Comparison of ENCODE assay signal across 9 mouse cellular contexts in genomic region chr15:27778256-27778655, GRCm38 (mm10).
DNase-seq lines count a peak whose midpoint lies in the region; ATAC-seq and TF ChIP-seq lines count a peak whose summit lies in the region.
"Had no signal": no experiment of that assay in that cellular context is flagged by ENCODE, and none has a peak within 500 bp of the region (broad histone marks: within the 10 kb centered on the region; RNA-seq: fewer than 3 reads in every experiment).

No protein-coding gene starts in this region.

- WGBS in heart, postnatal 0 days: 8% methylated on average over 3 of the region's 3 CpGs
- WGBS in forebrain, embryonic 14.5 days: 13% methylated on average over 3 of the region's 3 CpGs

- TF ChIP-seq EP300 in heart, postnatal 0 days (IDR thresholded peaks at IDR 0.05; ENCODE audit: low read depth): no peak

- ATAC-seq in heart, postnatal 0 days (ENCODE audit: insufficient read depth, low read depth): no peak
- ATAC-seq in forebrain, embryonic 14.5 days: peak; percentile 51
- peak; percentile 80 for ATAC-seq in megakaryocyte-erythroid progenitor cell, adult 5-6 weeks (replicated peaks; ENCODE audit: low FRiP score, low TSS enrichment, poor library complexity, severe bottlenecking)
- ATAC-seq in monocyte, adult 5-6 weeks (replicated peaks; ENCODE audit: insufficient number of reproducible peaks, low FRiP score, low TSS enrichment, poor library complexity, severe bottlenecking): no peak

- DNase-seq in heart, postnatal 0 days (ENCODE audit: low spot score): no peak
- DNase-seq in heart, postnatal 10 days: no peak
- DNase-seq in NIH3T3 (ENCODE audit: low read depth): peak; percentile 99
- peak; percentile 83 for DNase-seq in forebrain, embryonic 14.5 days (ENCODE audit: low spot score)
- no peak for DNase-seq in cerebellum, postnatal 14 days
- DNase-seq in cerebellum, postnatal 36 days: no peak
- DNase-seq: lung, adult 2 months had no signal

- intact Hi-C loops in heart, postnatal 10 days (cut with DNase I): no loop called here

- H3K4me1 ChIP-seq in heart, postnatal 0 days (ENCODE audit: control insufficient read depth, insufficient read depth): peaks cover 55% of the 10 kb centered on the region
- H3K4me1 ChIP-seq in forebrain, embryonic 14.5 days (ENCODE audit: control insufficient read depth, insufficient read depth, low read length): peaks cover 47% of the 10 kb centered on the region

- no peak for TF ChIP-seq CTCF in heart, postnatal 0 days (IDR thresholded peaks at IDR 0.05; ENCODE audit: low read depth)

- peaks cover 7% of the 10 kb centered on the region for H3K36me3 ChIP-seq in heart, postnatal 0 days (replicated peaks; ENCODE audit: control insufficient read depth, insufficient read depth, low read length)
- H3K36me3 ChIP-seq in forebrain, embryonic 14.5 days (ENCODE audit: control insufficient read depth, insufficient read depth, low read length): peaks cover 9% of the 10 kb centered on the region

- no peak overlapping the region for H3K4me3 ChIP-seq in heart, postnatal 0 days (ENCODE audit: low read depth, low read length)
- no peak overlapping the region for H3K4me3 ChIP-seq in forebrain, embryonic 14.5 days (ENCODE audit: low read depth, low read length)

- H3K9ac ChIP-seq in heart, postnatal 0 days (replicated peaks; ENCODE audit: low read depth, low read length): no peak overlapping the region
- no peak overlapping the region for H3K9ac ChIP-seq in forebrain, embryonic 14.5 days (ENCODE audit: low read length)

- H3K4me2 ChIP-seq in heart, postnatal 0 days (ENCODE audit: low read depth, low read length): peak overlapping the region; percentile 2
- no peak overlapping the region for H3K4me2 ChIP-seq in forebrain, embryonic 14.5 days (ENCODE audit: low read length)

- no peaks in the 10 kb centered on the region for H3K27me3 ChIP-seq in heart, postnatal 0 days (ENCODE audit: control insufficient read depth, insufficient read depth, low read length)
- no peaks in the 10 kb centered on the region for H3K27me3 ChIP-seq in forebrain, embryonic 14.5 days (replicated peaks; ENCODE audit: control insufficient read depth, insufficient read depth, low read length)

- H3K27ac ChIP-seq in heart, postnatal 0 days (ENCODE audit: low read depth): peak overlapping the region; percentile 66
- H3K27ac ChIP-seq in forebrain, embryonic 14.5 days (ENCODE audit: low read depth, low read length): peak overlapping the region; percentile 44; the same call in 1 of the 2 replicates

- H3K9me3 ChIP-seq in heart, postnatal 0 days (replicated peaks; ENCODE audit: control insufficient read depth, low read length): no peaks in the 10 kb centered on the region
- no peaks in the 10 kb centered on the region for H3K9me3 ChIP-seq in forebrain, embryonic 14.5 days (replicated peaks; ENCODE audit: control insufficient read depth, low read length)

Comparison
In these comparisons a context has a peak if more than half of its experiments do, and no peak if none do; other contexts are left out.
1. ATAC-seq: peak in forebrain, embryonic 14.5 days (single experiment) and megakaryocyte-erythroid progenitor cell, adult 5-6 weeks (single experiment); none in heart, postnatal 0 days (single experiment) and monocyte, adult 5-6 weeks (single experiment).
2. DNase-seq: peak in NIH3T3 (single experiment) and forebrain, embryonic 14.5 days (single experiment); none in heart, postnatal 0 days (single experiment), heart, postnatal 10 days (0 of 2), cerebellum, postnatal 14 days (0 of 2) and cerebellum, postnatal 36 days (0 of 2).